Mouse (Mus musculus) left cerebral cortex, postnatal 4 days (tissue): ENCODE measurements around the gene Cst7. TPM values are rescaled to one million over a fixed set of nuclear protein-coding genes. Genes with fewer than 3 reads are reported as not detected.
"Not testable (repeated sequence)": the region's sequence is repeated elsewhere in the genome, so short reads cannot be mapped to it uniquely, and the experiment has no call there.

ENCODE experiments used
- DNase-seq: peaks from one replicate; pipeline ENCODE4 v3.0.0-alpha.2; 2022
- intact Hi-C: fragments of 180-260 bp; cut with DNase I; formaldehyde crosslinking; loops from one replicate; pipeline ENCODE4 v1.15.1; 2025
- total RNA-seq, 2 experiments: library from RNA; stranded (reverse); gene quantifications; 2 replicates each; pipeline ENCODE4 v1.2.3; 2021

Cst7 gene
- total RNA-seq: not detected

DNA sequence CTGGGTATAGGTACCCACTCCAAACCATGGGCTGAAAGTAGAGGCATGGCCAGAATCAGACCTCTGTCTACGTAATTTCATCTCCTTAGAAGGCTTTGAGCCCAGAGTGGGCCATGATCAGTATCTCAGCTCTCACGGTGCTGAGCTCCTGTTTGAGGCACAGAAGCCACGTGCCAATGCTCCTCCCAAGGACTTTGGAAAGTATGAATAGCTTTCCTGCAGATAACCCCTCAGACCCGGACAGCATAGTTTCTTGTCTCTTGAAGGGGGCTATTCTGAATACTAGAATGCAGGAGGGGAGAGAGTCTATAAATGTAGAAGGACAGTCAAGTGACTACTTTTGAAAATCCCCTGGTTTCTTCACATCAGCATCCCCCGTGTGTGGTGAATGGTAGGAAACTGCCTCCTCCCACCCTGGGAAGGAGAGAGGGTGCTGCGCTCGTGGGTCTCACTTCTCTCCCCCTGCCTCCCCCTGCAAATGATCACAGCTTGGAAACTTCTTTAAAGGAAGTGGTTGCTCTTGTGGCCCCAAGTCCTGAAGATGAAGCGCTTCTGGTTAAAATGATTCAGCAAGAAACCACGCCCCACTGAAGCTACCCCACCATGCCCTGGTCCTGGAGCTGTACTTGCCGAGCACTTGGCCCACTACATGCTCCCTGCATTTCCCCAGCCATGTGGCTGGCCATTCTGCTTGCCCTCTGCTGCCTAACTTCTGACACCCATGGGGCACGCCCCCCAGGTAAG lies at the start of gene Cst7:
Cst7 (plus strand) TSS at position 569 of the 744 bp plus-strand sequence.
- intact Hi-C loops: no loop called here
- no peak for DNase-seq

DNA sequence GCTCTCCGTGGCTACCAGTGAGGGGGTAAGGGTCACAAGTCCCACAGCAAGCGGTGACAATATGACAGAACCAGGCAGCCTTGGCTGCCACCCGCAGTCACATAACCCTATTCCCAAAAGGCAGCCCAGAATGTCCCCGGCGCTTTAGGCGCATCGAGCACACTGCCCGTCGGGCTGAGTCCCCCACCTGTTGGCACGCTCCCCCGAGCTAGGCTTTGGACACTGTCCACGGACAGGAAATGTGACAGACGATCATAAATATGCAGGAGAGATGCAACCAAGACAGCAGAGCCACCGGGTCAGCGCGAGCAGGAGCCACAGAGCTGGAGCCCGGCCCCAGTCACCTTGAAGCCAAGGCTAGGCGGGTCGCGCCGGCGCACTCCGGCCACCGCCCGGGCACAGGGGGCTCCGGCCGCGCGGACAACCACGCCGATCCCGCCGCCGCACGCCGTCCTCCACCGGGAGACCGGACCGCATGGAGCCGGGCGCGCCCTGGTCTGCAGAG lies 44.5 kb upstream of the Cst7 start:
- intact Hi-C loops: no loop called here
- peak; percentile 3 for DNase-seq

DNA sequence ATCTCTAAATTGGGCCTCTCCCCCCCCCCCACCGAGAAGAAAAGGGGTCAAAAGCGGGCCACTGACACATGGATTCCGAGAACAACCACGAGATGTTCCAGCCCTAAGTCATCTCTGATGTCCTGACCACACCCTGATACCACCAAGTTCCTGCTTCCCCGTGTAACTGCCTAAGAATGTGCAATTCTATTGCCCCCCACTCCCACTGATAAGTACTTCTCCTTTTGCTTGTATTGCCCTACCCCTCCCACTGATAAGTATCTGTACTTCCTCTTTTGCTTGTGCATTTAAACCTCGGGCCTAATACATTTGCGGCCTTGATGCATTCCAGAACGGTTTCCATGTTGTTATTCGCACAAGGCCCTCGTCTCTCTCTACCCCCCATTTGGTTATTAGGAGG lies 20.6 kb upstream of the Cst7 start:
- intact Hi-C loops: loop anchor here (5.0 kb wide), 1 partner anchor 37 kb away; no protein-coding TSS in a partner anchor
- DNase-seq: not testable (repeated sequence)

DNA sequence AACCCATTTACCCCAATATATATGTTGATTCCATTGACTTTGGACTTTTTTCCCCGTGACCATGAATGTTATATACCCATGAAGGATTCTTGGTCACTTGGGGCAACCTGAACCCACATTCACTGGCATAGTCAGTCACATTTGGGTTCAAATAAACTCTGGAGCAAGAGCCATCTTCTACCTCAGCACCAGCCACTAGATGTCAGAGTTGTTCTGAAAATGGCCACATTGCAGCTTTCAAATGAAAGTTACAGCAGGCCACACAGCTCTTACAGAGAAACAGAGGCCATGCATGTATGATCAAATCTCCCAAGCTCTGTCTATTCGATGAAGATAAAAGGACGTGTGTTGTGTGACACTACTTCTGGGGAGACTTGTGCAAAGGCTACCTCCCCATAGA lies 11.6 kb upstream of the Cst7 start:
- peak; percentile 8 for DNase-seq
- intact Hi-C loops: no loop called here

DNA sequence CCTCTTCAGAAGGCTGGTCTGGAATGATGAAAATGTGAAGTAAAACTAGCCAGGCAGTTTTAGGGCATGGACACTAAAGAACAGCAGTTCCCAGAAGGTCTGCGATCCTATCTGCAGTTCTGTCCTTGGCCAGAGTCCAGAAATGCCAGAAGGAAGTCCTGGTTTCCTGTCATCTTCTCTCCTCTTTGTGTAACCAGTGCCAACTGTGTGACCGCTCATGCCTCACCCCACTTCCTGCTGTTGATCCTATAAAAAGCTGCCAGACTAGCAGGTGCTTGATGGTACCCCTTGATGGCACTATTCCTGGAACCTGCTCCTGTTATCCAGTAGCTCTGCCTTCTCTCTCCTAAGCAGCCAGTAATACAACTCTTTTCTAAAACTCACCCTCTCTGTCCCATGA lies 3.2 kb upstream of the Cst7 start:
- peak; percentile 20 for DNase-seq
- intact Hi-C loops: no loop called here

DNA sequence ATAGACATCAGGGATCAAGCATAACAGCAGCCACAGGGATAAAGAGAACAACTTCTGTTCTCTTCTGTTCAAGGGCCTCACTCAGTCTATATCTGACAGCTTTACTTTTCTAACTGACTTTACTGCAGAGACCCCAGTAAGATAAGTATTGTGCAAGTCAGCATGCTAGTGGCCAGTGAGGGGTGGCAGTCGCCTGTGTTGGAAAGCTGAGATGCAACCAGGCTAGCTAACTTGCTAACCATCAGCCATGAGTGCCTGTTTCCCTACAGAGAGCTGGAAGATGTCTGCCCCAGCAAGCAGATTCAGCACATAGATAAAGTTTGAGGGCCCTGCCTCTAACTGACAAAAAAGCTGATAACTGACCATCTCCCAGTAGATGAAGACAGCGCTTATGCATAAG lies 546 bp downstream of the Cst7 start:
- DNase-seq: no peak
- intact Hi-C loops: no loop called here

DNA sequence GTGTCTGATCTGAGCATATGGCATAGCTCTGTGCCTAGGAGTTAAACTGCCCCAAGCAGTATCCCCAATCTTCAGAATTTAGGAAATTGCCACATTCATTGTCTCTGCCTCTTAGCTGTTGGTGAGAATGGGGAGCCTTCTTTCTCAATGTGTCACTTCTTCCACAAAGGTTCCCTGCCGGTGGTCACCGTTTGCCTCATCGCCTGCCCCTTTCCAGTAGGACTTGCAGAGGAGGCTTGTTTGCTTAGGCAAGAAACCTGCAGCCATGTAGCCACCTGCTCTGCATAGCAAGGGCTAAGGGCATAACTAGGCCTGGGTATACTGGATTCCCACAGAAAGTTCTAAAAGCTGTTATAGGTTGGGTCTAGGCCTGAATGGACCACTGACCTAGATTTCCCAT lies 2.2 kb downstream of the Cst7 start:
- intact Hi-C loops: no loop called here
- DNase-seq: no peak

DNA sequence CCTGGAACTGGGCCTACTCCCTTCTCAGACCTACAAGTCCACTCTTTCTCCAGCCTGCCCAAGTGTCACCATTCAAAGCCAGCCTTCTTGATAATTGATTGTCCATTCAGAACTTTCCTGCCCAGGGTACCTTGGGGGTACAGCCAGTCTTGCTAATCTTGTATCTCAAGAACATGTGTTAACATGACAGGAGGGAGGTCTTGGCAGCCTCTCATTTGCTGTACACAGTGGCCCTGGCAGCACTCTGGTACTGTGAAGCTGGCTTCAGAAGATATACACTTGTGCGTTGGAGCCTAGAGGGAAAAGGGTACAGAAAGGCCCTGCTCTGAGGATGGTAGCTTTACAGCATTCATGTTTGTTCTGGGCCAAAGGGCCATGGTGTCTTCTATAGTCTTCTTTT lies 6.0 kb downstream of the Cst7 start:
- intact Hi-C loops: no loop called here
- DNase-seq: no peak

DNA sequence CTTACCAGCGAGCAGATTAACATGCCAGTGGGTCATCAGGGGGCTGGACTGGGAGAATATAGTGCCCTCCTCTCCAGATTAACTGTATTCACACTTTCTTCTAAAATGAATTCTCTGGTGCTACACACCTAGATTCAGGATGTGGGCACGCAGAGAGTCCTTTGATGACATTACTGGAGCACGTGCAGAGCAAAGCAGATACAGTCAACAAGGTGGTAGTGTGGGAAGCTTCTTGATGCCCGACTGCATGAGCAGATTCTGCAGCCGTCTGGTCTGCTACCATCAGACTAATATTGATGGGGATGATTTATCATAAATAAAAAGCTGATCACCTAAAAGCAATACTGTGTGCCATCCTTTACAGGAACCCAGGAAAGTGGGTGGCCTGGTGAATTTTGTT lies 8.4 kb downstream of the Cst7 start:
- no peak for DNase-seq

DNA sequence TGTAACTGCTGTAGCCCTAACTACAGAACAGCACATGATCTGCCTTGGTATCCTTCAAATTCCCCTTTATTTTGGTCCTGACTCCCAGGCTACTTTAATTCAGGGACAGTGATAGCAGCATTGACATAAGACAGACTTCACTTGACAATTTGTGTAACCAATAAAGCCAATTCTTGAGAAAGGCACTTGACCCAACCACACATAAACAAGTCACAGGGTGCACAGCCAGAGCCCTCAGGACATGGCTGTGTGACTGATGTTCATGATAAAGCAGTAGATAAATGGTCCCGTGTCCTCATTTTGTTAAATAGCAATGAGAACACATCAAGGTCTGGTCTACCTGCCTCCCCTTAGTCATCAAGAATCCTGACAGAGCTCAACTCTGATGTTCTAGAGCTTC lies 9.4 kb downstream of the Cst7 start:
- intact Hi-C loops: no loop called here
- no peak for DNase-seq

More for the DNA sequence above, 8.4 kb downstream of the Cst7 start:
- intact Hi-C loops: no loop called here

DNA sequence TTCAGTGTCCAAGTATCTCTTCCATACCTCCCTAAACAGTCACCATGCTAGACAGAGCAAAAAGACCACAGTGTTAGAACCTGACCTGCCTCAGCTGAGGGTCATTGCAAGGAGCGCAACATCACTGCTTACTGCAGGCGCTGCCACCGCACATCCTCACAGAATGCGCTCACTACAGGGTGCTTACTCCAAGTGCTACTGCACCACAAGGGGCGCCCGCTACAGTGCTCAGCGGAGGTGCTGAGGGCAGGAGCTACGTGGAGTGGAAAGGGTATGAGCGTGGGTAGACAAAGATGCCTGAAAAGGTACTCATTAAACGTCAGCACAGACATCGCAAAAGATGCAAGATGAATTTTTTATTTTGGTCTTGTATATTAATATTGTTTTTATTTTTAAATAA lies 18.9 kb downstream of the Cst7 start:
- intact Hi-C loops: no loop called here
- DNase-seq: no peak

DNA sequence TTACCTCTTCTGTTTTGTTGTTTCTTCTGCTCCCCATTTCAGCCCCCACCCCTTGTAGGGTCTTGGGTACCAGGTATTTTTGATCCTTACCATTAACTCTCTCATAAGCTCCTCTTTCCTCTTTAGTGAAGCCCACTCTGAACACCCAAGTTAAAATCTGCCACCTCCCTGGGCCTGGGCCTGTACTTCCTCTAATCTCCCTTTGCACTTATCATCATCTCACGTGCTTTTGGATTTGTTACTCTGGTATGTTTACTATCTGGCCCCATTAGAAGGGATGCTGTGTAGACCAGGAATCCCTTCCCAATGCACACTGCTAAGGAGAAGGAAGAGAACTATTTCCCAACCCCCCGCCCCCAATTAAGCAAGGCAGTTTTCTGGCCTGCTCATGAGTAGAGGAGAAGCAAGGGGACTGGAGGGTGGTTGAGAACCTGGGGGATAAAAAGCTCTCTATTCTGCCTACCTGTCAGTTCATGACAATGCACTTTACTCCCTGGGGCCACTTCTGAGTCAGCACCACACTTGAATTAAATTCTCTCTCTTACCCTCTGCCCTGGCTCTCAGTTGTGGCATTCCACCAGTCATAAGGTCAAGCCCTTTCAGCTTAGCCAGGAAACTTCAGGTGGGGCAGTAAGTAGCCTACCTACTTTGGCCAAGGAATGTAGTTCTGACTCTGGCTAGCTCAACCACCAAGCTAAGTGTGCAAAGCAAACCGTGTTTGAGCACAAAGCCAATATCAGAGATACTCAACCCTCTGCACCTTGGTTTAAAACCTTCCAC lies 25.4 kb downstream of the Cst7 start:
- DNase-seq: no peak
- intact Hi-C loops: no loop called here

DNA sequence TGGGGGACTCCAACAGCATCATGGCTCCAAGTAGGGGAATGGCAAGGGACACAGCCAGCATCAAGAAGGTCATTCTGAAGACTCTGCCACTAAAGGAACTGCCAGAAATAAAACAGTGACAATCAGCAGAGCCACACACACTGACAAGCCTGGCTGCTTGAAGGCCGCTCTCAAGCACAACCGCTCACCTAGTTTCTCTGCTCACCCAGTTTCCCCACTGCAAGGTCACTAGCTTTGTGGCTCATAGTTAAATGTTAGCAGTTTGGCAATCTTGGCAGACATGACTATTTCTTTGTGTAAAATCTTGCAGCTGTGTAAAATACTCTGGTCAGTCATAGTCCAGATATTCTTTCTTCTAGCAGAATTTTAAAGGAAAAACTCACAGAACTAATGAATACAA lies 30.0 kb downstream of the Cst7 start:
- no peak for DNase-seq

DNA sequence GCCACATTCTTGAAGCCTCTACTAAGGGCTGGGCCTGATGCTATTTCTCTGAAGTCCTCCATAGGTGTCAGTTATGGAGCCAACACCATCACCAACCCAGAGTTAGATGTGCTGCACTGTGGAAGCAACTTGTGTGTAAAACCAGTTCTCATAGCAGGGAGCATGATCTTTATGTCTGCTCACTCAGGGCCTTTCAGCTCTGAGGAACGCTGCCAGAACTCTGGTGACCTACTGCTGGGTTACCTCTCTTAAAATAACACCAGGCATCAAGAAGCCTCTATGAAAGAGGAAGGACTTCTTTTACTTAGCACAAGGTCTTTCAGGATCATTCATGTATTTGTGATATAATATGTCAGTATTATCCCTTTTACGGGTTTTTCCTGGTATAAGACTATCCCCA lies 32.0 kb downstream of the Cst7 start:
- intact Hi-C loops: no loop called here
- no peak for DNase-seq

More for the DNA sequence above, 30.0 kb downstream of the Cst7 start:
- intact Hi-C loops: no loop called here

DNA sequence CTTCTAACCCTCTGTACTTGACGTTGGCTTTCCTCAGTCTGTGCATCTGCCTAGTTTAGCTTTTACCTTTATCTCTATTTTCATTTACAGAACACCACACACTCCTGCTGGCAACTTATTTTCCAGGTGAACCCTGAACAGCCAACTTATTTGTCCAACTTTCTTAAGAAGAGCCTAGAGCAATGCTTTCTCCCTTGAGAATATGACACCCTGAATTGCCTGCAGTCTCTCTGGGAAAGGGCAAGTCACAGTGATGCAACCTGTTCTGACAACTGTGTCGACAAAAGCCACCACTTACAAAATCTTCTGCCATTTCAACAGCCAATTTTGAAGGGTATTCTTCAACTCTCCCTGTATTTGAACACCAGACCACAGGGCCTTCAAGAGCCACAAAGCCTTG lies 34.6 kb downstream of the Cst7 start:
- intact Hi-C loops: no loop called here
- no peak for DNase-seq

DNA sequence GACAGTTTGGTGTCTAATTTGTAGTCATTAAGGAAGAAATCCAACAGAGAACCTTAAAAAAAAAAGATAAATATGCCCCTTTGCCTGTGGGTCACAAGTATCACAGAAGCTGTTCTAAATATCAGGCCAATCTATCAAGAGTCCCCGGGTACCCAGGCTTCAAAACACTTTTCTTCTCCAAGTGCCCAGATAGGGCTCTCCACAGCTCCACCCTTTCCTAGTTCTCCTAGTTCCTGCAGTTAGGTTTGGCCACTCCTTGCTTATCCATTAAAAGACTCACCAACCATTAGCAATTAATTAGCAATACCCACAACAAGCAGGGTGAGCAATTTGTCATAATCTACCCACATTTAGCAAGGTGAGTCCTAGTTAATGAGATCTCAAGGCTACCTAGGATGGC lies 36.9 kb downstream of the Cst7 start:
- intact Hi-C loops: no loop called here
- DNase-seq: no peak

DNA sequence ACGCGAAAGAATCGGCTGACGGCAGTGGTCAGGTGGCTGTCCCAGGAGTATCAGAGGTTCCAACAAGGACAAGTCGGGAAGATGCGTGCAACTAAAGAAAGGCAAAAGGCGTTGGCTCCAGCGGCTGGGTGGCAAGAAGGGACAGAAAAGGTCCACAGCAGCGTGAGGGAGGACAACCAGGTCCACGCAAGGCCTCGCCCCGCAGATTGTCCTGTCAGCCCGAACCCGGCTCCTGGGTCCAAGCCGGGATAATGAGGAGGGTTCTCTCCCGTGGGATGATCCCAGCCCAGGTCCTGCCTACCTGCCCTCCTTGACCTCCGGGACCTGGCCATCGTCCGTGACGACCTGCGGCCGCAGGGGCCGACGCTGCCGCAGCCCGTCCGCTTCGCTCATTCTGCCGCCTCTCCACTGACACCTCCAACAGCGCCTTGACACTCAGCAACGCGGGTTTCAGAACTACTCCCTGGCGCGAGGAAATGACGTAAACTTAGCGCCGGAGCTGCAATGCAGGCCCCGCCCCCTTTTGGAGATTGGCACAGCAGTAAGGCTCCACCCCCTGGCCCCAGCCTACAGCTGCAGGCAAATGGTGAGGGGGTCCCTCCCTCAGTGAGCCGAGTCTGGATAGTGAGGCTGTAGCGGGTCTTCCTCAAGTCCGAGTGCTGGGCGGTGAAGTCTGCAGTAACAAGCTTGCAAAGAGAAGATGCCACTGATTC lies 38.0 kb downstream of the Cst7 start, which contains the start of gene Apmap:
Apmap (minus strand) TSS at position 481 of the 713 bp plus-strand sequence.
- intact Hi-C loops: loop anchor here (2.0 kb wide), 2 partner anchors 67 to 141 kb away; partner anchors contain the start of gene Entpd6
- peak; percentile 98 for DNase-seq

DNA sequence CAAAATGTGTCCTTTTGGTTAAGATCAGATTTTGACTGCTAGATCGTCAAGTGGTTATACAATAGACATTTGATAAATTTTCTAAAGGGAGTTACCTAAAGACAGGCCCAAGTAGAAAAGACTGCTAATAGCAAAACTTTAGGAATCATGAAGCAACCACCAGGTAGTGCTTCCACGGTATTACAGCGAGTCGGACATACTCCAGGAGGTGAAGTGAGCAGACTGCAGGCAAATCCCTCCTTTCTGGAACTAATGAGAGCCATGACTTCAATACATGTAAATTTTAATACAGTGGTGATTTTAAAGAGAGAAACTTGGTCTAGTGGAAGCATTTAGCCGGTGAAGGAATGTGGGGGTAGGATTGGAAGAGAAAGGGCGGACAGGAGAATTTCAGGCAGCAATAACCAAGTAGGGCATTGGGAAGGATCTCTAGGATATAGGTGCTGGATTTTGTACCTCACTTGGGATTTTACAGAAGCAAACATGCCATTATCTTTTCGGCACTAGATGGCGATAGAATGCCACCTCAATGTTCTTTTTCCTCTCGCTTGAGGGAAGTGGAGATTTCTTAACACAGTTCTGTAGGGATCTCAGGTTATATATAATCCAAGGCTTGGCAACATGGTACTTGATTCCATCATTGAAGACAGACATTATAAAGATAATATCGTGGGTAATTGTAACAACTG lies 38.8 kb downstream of the Cst7 start:
- intact Hi-C loops: loop anchor here (2.0 kb wide), 2 partner anchors 66 to 140 kb away; partner anchors contain the start of gene Entpd6
- peak; percentile 49 for DNase-seq

DNA sequence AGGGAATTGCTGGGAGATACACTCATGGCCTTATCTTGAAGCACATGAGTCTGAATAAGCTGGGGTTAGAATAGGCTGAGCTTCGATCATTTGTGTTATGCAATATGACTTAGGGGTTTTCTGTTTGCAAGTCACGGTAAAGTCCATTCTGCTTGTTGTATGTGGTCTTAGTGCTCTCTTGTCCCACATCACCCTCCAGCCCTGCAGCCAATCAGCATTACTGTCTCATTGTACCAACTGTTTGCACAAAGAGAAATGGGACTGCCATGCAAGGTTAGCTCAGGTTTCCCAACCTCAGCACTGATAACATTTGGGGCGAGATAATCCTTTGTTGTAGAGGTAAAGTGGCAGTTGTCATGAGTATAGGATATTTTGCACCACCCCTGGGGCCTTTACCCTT lies 39.9 kb downstream of the Cst7 start:
- intact Hi-C loops: no loop called here
- no peak for DNase-seq

DNA sequence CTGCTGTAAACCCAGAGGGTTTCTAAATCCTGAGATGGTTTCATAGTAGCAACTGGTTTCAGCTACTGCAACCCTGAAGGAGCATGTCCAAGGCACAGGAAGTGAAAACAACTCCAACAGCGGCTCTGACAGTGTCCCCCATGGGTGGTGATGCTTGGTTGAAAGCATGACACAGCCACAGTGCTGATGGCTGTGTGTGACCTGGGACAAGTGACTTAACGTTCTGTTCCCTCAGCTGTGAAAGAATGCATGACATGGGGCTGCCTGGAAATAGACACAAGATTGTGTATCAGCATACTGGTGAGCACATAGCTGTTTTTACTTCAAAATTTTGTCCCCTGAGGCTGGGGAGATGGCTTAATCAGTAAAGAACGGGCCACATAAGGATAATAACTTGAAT lies 51.5 kb downstream of the Cst7 start:
- intact Hi-C loops: no loop called here
- DNase-seq: no peak

DNA sequence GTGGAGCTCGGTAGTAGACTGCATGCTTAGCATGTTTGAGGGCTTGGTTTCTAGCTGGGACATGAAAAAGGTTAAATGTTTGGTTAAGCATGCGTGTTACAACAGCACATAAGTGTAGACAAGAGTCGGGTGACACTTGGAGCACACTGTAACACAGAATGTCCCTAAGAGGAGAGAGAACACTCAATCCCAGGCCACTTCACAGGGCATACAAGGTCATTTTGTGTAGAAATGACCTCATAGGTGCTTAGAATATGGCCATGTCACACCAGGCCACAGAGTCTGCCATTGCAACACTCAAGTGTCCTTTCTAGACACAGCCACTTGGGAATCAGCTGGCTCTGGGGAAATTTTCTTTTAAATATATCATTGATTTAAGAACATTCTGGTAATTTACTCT lies 53.7 kb downstream of the Cst7 start:
- intact Hi-C loops: no loop called here
- no peak for DNase-seq
